Mouse (Mus musculus): Measurements from ENCODE around the gene Nt5c.

GRCm38 (mm10) chr11:115485155-115485554 is 6.5 kb downstream of the Nt5c start:
- TF ChIP-seq POLR2A (IDR thresholded peaks at IDR 0.05; ENCODE audit: extremely low read depth, insufficient read depth, low read length) (no peak), CTCF (IDR thresholded peaks at IDR 0.05; ENCODE audit: low read depth, low read length) (no peak)
